Mouse (Mus musculus) olfactory bulb, adult 2 months (tissue): ENCODE measurements around the gene Tdp1. TPM values are rescaled to one million over a fixed set of nuclear protein-coding genes. Genes with fewer than 3 reads are reported as not detected.

Source experiments
- H3K27ac ChIP-seq: fragments of 200-500 bp; 2 replicates; pipeline ENCODE4 v1.5.1; 2012; ENCODE audit warnings: low read depth, low read length; ENCODE audit not compliant: insufficient read depth
- H3K4me1 ChIP-seq: fragments of 200-500 bp; 2 replicates; pipeline ENCODE4 v1.6.1; 2012; ENCODE audit warnings: low read length; ENCODE audit not compliant: control insufficient read depth, insufficient read depth
- H3K4me3 ChIP-seq: fragments of 200-500 bp; 2 replicates; pipeline ENCODE4 v1.5.1; 2012; ENCODE audit warnings: mild to moderate bottlenecking, low read depth, low read length, moderate library complexity; ENCODE audit not compliant: insufficient read depth
- CTCF ChIP-seq: fragments of 200-500 bp; IDR thresholded peaks from 2 replicates; pipeline ENCODE4 v1.5.1; 2012; ENCODE audit warnings: low read depth, mild to moderate bottlenecking, low read length, moderate library complexity; ENCODE audit not compliant: insufficient read depth
- POLR2A ChIP-seq: fragments of 200-500 bp; IDR thresholded peaks from 2 replicates; pipeline ENCODE4 v1.6.1; 2012; ENCODE audit warnings: mild to moderate bottlenecking, low read depth, low read length, moderate library complexity; ENCODE audit not compliant: insufficient read depth
- WGBS: fragments of 180-500 bp; shearing (Covaris S2); methylation state at CpG from one replicate; pipeline ENCODE4 v1.1.7; 2018; 5-methylcytosine and 5-hydroxymethylcytosine counted together
- polyA plus RNA-seq: library from polyadenylated mRNA; stranded (reverse); fragments of >200 nt; gene quantifications from 2 replicates; pipeline ENCODE4 v1.2.4, GENCODE M21; 2012; ENCODE audit warnings: low replicate concordance; ENCODE audit not compliant: missing spikeins, insufficient read depth, insufficient read length

The Tdp1 gene
- polyA plus RNA-seq, 1 experiment, result not detected

DNA sequence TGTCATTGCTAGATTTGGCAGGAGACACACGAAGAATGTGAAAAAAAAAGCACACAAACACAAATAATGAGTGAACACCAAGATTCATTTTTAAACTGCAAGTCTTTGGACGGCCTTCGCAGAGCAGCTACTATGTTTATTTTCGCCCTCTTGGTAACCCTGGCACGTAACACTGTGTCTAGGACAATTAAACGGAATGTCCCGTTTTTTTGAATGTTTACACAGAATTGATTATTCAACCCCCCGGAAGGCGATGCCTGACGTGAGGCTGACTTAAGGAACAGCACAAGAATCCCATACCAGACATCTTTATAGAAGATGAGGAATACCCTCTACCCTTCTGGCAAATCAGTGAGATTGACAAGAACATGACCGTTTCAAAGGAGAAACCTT is 608 bp upstream of the Tdp1 start:
- TF ChIP-seq POLR2A (no peak), CTCF (no peak)
- H3K27ac ChIP-seq, result no peak overlapping the region
- H3K4me3 ChIP-seq, result peak overlapping the region; percentile 94; the same call in 1 of the 2 replicates
- H3K4me1 ChIP-seq, result peaks cover 4% of the 10 kb centered on the region
- under 1% methylated on average over 11 of the region's 11 CpGs for WGBS

GRCm38 (mm10) chr12:99885282-99885901 is 1.1 kb downstream of the Tdp1 start:
- 38% methylated on average over 8 of the region's 8 CpGs for WGBS
- no peak for TF ChIP-seq CTCF
- TF ChIP-seq POLR2A, result no peak
- peaks cover 4% of the 10 kb centered on the region for H3K4me1 ChIP-seq
- H3K27ac ChIP-seq, result no peak overlapping the region
- peak overlapping the region; percentile 94 for H3K4me3 ChIP-seq

GRCm38 (mm10) chr12:99897846-99898245 is 13.5 kb downstream of the Tdp1 start:
- TF ChIP-seq POLR2A (no peak), CTCF (no peak)
- H3K4me3 ChIP-seq, result no peak overlapping the region
- 83% methylated on average over 4 of the region's 4 CpGs for WGBS
- H3K27ac ChIP-seq, result no peak overlapping the region
- peaks cover 4% of the 10 kb centered on the region for H3K4me1 ChIP-seq

DNA sequence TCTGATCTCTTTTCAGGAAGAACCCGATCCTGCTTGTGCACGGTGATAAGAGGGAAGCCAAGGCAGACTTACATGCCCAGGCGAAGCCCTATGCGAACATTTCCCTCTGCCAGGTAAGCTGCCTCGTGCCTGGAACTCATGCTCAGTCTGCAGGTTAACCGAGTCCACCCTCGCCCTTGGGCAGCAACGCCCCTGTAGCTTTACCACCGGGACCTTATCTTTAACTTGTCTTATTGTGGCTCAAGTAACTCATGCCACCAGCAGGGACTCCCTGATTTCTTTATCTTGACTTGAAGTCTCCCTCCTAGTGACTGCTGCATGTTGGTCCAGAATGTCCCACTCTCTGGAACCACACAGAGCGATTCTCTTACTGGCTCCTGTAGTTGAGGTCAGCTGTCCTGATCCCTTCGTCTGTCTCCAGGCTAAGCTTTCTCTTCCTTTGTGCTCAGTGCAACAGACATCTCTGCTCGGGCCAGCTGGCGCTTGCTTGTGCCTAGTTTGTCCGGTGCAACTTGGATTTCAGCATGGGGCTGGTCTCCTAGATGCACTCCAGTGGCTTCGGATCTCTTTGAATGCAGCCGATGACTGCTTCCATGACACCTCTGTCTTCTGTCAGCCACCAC is 14.0 kb downstream of the Tdp1 start:
- TF ChIP-seq POLR2A (no peak), CTCF (no peak)
- Histone ChIP-seq H3K4me3 (no peak overlapping the region), H3K27ac (no peak overlapping the region), H3K4me1 (peaks cover 1% of the 10 kb centered on the region; the same call in 1 of the 2 replicates)
- 85% methylated on average over 16 of the region's 16 CpGs for WGBS

DNA sequence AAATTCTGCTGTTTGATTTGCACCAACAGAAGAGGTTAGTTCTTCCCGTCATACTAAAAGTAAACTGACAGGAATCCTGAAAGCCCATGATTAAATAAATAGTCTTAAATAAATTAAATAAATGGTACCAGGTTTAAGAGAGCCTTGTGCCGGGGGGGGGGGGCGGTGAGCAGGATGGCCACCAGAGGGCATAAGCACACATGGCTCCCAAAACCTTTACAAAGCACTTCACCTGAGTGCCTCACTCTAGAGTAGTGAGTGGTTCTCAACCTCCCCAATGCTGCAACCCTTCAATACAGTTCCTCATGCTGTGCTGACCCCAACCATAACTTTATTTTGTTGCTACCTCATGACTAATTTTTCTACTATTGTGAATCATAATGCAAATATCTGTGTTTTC is 15.7 kb downstream of the Tdp1 start:
- Histone ChIP-seq H3K4me3 (no peak overlapping the region), H3K4me1 (peaks cover 12% of the 10 kb centered on the region; the same call in 1 of the 2 replicates), H3K27ac (no peak overlapping the region)
- no peak for TF ChIP-seq POLR2A
- 41% methylated on average over 2 of the region's 3 CpGs for WGBS

DNA sequence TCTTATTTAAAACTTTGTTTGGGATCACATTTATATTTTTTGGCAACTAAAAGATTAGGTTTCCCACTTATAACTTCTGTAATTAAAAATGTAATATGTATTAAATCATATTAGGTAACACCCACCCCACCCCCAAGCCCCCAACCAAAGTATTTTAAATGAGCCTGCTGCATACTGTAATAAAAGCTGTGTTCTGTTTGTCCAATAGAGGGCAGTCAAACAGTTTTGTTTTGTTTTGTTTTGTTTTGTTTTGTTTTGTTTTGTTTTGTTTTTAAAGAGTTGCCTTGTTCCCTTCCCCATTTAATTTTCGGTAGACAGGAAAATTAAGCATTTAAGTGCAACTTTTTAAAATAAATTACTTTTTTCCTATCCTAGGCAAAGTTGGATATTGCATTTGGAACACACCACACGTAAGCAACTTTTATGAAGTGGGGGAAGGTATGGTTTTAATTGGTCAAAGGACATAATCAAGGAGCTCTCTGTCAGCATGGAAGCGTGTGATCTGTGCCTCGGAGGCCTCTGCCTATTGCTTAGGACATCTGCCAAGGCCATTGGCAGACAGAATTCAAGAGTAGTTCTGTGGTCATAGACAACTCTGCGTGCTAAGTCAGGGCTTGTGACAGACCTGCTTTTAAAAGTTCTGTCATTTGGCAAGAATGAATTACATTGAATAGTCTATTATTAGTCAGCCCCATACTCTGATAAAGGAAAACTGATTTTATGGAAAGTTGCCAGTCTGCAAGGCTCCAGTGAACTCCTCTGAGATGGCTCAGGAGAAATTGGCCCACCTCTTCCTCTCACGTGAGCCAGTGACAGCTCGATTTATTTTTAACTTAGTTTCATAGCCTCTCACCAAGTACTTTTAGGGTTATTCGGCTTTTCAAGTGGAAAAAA is 17.9 kb downstream of the Tdp1 start:
- TF ChIP-seq CTCF (no peak), POLR2A (no peak)
- H3K27ac ChIP-seq, result no peak overlapping the region
- 38% methylated on average over 8 of the region's 8 CpGs for WGBS
- peaks cover 14% of the 10 kb centered on the region; the same call in 1 of the 2 replicates for H3K4me1 ChIP-seq
- H3K4me3 ChIP-seq, result no peak overlapping the region

DNA sequence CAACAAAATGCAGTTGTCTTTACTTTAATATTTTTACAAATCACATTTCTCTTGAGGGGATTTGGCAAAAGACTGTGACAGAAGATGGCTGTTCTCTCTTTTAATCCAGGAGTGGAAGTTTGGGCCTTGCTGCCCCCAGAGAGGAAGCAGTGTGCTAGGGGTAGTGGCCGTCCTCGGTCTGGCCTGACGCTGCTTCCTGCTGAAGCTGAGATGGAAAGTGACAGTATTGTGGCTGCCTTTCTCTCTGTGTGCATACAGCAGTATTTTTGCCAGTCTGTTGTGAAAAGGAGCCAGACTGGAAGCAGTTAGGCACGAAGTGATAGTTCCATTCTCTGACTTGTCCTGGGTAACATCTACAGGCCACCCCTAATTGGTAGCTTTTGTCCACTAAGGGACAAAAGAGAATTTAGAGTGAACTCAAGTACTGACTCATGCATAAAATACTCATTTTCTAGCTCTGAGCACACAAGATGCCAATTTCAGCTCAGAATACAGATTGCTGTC is 18.6 kb downstream of the Tdp1 start:
- Histone ChIP-seq H3K27ac (no peak overlapping the region), H3K4me3 (no peak overlapping the region), H3K4me1 (peaks cover 14% of the 10 kb centered on the region; the same call in 1 of the 2 replicates)
- no peak for TF ChIP-seq CTCF
- TF ChIP-seq POLR2A, result no peak
- WGBS, result 52% methylated on average over 4 of the region's 4 CpGs

GRCm38 (mm10) chr12:99904537-99904936 is 20.2 kb downstream of the Tdp1 start:
- no peak overlapping the region for H3K27ac ChIP-seq
- no peak overlapping the region for H3K4me3 ChIP-seq
- WGBS, result 57% methylated on average over 5 of the region's 5 CpGs
- no peak for TF ChIP-seq POLR2A
- TF ChIP-seq CTCF, result no peak
- H3K4me1 ChIP-seq, result peaks cover 14% of the 10 kb centered on the region; the same call in 1 of the 2 replicates

DNA sequence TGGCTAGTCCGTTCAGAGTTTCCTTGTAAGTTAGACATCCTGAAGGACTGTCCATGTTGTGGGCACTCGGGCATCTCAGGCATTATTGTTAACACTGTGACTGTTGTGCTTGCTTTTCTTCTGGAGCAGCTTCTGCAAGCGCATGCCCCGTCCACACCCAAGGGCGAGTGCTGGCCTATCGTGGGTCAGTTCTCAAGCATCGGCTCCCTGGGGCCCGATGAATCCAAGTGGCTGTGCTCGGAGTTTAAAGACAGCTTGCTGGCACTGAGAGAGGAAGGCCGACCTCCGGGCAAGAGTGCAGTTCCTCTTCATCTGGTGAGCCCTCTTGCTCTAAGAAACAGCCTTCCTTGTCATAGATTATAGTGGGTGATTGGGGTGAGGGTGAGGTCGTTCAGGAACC is 27.1 kb downstream of the Tdp1 start:
- TF ChIP-seq POLR2A (no peak), CTCF (no peak)
- H3K4me3 ChIP-seq, result no peak overlapping the region
- H3K4me1 ChIP-seq, result peaks cover 9% of the 10 kb centered on the region
- 83% methylated on average over 12 of the region's 12 CpGs for WGBS
- no peak overlapping the region for H3K27ac ChIP-seq
